Mouse (Mus musculus): ENCODE results near the gene Satb2.
"Not testable (repeated sequence)": the region's sequence is repeated elsewhere in the genome, so short reads cannot be mapped to it uniquely, and the experiment has no call there.

Gene Satb2

DNA sequence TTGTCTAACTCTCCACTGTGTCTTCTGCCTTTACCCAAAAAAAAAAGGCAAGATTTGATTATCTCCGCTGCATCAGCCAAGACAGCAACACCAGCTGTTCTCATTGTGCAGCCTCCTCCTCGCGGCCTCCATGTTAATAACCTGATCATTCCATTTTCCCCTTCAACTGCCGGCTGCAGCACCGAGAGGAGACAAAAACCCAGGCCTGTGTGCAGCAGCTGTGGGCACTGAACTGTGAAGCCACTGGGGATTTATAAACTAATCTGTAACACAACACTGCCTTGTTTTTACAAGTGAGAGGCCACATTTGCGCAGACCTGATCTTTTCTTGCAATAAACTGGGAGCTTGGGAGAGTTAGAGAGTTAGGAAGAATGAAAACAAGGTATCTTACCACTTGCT is 145.1 kb downstream of the Satb2 start:
- DNase-seq (ENCODE audit: low spot score), result peak; percentile 80

DNA sequence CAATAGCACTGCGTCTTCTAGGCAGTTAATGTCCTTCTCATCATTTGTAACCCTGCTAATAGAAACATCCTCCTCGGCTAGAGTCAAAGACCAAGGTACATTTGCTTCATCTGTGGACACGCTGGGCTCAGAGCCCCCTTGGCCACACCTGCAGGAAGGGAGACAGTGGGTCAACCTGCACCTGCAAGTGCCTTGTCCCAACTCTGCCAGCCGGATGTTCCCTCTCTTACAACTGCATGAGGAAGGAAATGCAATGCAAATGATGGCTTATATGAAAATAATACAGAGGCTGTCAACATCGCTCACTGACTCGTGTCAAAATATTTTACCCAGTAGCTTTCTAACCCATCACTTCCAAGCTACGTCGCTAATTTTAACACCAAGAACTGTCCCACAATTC is 145.7 kb downstream of the Satb2 start:
- DNase-seq (ENCODE audit: low spot score), result no peak

DNA sequence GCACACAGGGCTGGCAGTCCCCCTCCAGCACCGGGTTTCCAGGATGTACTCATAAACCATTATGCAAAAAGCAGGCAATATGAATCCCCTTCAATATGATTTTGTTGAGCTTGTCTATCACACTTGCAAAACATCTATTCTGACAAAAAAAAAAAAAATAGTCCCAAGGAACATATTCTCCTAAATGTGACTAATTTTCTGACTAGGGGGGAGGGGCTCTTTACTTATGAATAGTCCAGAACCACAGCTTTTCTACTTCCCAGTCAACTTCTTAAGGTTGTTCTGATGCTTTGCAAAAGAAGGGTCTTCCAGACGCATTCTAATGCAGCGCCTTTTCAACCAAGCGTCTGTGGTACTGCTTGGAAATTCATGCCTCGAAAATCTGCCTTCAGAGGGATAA is 155.7 kb downstream of the Satb2 start:
- DNase-seq (ENCODE audit: low spot score), result no peak

DNA sequence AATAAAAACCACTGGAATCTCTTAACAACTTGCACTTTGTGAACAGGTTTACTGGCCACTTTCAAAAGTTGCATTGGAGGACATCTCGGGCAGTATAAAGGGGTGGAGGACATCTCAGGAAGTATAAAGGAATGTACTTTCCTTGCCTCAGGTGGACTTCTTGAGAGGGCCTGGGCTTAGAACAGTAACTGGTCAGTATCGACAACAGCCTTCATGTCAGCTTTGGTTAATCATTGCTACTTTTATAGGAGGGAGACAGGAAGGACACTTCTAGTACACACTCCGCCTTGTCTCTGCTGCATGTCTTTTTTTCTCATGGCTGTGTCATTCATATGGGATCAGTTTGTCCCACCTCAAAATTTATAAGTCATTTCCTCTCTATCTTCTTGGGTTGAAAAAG is 156.4 kb downstream of the Satb2 start:
- no peak for DNase-seq (ENCODE audit: low spot score)

DNA sequence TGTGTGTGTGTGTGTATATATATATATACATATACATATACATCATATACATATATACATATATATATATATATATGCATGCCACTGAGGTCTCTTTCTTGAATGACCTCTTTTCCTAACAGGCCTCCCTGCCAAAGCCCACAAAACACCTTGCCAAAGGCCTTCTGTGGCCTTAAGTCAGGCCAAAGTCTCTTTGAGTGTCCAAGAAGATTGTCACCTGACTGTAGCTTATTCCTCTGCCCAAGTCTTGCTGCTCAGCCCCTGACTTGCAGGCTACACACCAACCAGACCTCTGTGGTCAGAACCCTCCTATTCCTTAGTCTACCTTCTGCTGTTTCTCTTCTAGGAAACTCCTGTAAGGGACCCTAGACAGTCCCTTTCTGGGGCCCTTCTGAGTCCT is 164.9 kb downstream of the Satb2 start:
- DNase-seq (ENCODE audit: low spot score), result no peak

DNA sequence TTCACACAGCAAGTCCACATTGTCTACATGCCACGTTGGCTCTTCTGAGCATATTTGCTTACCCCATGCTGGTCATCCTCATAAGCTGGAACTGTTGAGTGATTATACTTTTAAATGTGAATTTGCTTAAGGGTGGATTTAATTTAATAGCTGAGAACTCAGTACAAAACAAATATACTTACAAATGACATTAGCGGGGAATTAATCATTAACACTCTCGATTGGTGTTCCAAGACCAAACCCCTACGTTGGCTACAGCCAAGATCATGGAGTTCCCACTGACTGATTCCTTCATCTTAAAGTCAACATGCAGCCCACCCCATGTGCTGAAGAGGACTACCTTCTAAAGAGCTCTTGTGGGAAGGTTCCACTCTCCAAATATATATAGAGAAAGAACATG is 165.5 kb downstream of the Satb2 start:
- no peak for DNase-seq (ENCODE audit: low spot score)

DNA sequence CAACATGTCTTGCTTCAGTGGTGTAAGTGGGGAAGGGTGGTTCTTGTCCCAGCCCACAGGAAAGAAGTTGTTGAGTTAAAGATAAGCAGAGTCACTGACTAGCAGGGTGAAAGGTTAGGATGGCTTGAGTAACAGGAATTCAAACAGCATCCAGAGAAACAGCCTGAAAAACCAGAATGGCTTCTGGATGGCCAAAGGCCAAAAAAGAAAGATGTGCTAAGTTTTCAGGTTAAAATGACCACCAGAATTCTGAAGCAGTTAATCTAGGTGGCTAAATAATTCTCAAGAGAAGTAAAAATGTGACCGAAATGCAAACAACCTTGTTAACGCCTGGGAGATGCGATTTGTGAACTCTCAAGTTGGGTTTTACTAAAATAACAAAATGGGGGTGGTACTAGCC is 167.0 kb downstream of the Satb2 start:
- DNase-seq (ENCODE audit: low spot score), result no peak

DNA sequence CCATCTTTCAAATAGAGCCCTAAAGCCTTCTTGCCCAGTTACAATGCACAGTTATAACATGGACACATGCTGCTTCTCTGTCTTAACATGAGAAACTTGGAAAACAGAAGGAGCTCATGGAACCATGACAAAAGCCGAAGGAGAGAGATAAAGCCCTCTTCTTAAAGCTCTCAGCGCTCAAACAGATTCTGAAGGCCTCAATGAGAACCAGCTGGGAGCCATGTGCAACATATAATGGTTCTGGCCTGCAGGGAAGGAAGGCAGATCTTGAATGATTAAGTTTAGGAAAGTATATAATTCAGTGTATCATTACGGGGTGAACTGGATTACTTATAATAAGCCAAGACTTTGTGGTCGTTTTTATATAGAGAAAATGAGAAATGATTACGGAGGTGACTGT is 172.4 kb downstream of the Satb2 start:
- no peak for DNase-seq (ENCODE audit: low spot score)

DNA sequence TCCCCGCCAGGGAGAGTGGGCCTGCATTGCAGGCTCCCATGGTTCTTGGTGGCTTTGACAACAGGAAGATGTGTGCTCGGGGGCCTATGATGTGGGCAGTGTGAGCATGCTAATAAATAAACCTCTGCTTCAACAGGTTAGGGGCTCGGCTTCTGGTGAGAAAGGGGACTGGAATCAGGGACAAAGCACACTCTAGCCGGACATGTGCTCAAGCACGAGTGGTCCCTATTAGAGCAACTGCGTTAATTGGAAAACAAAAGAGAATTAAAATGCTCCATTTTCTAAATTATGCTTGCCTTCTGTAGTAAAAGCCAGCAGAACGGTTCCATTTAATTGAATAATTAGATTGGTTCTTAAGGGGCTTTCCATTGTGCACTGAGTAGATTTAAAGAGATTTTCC is 177.8 kb downstream of the Satb2 start:
- DNase-seq (ENCODE audit: low spot score), result peak; percentile 32

DNA sequence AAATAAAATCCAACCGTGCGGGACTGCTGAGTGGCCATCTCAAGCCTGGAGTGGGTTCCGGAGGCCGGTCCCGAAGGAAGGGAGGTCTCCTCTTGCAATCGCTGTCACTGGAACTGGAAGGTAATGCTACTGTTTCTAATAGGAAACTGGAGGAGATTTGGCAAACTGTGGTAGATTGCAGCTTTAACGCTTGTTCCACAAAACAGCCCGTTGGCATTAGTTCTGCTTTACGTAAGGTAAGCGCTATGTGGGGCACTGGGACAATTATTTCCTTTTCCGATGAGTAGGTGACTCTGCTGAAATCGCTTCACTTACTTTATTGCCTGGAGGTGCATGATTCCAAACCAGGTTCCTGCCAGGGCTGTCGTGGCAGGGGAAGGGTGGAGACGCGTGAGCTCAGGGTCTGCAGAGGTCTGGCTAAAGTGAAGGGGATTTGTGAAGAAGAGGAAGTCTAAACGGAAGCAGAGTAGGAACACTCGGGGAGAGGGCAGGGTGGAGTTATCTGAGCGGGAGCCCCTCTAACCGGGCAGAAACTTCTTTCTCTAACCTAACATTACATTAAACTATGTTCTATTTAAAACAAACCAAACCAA is 183.3 kb downstream of the Satb2 start:
- DNase-seq (ENCODE audit: low spot score), result no peak

DNA sequence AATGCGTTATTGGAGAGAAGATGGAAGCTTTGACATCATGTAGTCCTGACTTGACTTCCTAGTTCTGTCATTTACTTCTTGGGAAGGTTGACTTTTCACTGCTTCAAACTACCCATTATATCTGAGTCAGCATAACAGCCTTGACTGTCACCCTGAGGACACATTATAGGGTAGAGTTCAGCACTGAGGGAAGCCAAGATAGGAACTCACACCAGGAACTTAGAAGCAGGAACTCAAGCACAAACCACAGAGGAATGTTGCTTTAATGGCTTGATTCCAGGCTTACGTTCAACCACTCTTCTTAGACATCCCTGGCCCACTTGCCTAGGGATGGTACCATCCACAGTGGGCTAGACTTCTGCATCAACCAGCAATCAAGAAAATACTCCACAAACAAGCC is 188.8 kb downstream of the Satb2 start:
- DNase-seq (ENCODE audit: low spot score), result no peak

DNA sequence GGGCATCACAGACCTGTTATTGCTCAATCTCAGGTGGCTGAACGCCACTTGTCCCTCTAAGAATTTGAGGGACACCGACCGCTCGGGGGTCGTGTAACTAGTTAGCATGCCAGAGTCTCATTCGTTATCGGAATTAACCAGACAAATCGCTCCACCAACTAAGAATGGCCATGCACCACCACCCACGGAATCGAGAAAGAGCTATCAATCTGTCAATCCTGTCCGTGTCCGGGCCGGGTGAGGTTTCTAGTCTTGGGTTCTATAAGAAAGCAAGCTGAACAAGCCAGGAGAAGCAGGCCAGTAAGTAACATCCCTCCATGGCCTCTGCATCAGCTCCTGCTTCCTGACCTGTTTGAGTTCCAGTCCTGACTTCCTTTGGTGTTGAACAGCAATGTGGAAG is 196.3 kb downstream of the Satb2 start:
- DNase-seq (ENCODE audit: low spot score), result not testable (repeated sequence)

DNA sequence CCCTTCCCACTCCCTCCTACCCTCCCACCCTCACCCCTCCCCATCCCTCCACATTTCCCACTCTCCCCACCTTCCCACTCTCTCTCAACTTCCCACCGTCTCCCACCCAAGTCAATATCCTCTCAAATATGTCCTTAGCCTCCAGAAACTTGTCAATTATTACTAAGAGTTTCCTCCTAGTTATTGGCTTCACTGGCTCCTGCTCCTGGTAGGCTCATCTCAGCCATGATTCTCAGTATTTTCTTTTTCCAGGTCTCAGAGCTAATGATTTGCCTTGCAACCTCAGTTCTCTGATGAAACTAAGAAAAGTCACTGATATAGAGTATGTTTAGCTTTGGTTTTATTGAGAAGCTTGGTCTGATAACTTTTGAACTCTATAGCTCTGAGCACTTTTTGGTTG is 214.2 kb downstream of the Satb2 start:
- no peak for DNase-seq (ENCODE audit: low spot score)

DNA sequence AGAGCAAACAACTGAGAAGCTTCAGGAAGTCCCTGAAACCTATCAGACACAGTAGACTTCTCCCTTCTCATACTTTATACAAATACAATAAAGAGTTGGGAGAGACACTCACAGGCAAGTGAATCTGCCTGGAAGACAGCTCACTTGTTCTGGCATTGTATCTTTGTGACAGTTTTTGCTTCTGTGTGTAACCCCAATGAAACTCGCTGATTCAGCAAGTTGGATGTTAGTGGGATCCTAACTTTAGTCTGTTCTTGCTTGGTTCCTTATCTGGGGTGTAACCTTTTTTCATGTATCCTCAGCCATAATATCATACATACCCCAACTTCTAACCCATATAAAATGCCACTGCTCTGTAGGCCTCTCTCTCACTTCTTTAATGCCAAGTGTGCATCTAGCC is 216.9 kb downstream of the Satb2 start:
- no peak for DNase-seq (ENCODE audit: low spot score)

DNA sequence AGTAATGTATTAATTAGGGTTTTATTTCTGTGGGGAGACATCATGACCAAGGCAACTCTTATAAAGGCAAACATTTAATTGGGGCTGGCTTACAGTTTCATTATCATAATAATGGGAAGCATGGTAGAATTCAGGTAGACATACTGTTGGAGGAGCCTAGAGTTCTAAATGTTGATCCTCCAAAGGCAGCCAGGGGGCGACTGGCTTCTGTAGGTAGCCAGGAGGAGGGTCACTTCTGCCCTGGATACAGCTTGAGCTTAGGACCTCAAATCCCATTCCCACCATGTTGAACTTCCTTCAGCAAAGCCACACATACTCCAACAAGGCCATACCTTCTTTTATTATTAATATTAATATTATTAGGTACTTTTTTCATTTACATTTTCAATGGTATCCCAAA is 225.2 kb downstream of the Satb2 start:
- no peak for DNase-seq (ENCODE audit: low spot score)

DNA sequence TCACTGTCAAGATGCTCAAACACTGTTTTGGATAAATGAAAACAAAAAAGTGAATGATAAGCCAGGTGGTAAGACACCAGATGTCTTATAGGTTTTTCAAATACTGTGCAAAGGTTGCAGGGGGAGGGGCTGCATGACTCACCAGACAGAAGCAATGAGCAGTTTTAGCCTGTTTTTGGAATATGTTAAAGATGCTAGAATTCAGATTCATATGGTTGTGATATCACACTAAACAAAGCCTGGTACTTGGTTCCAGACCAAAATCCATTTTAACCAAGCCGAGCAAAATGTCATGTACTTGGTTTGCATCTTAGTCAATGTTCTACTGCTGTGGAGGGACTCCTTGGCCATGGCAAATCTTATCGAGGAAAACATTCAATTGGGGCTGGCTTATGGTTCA is 227.8 kb downstream of the Satb2 start:
- DNase-seq (ENCODE audit: low spot score), result no peak

DNA sequence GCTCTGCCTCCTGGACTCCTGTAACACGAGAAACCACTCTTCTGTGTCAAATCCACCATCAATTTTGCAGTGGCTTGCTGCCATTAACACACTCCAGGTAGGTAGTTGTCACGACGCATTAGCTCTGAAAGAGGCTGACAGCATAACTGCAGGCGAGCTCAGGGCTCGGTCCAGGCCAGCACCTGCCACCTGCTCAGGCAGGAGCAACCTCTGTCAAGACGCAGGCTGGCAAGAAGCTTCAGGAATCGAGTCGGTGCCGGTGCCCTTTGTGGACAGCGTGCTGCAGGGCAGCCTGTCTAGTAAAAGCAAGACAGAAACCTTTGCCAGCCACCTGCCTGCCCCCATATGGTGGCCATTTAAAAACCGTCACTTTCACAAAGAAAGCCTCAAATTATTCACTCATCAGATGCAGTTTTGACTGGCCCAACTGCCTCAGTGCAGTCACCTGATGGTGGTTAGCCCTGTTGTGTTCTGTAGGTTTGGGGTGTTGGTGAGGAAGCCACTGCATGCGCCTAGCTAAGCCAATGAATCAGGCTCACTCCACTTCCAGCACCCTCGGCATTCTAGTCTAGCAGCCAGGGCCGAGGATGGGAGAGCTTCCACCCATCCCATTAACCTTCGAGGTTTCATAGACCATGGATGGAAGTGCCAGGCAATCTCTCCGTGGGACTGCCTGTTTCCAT is 228.7 kb downstream of the Satb2 start:
- peak; percentile 16 for DNase-seq (ENCODE audit: low spot score)

DNA sequence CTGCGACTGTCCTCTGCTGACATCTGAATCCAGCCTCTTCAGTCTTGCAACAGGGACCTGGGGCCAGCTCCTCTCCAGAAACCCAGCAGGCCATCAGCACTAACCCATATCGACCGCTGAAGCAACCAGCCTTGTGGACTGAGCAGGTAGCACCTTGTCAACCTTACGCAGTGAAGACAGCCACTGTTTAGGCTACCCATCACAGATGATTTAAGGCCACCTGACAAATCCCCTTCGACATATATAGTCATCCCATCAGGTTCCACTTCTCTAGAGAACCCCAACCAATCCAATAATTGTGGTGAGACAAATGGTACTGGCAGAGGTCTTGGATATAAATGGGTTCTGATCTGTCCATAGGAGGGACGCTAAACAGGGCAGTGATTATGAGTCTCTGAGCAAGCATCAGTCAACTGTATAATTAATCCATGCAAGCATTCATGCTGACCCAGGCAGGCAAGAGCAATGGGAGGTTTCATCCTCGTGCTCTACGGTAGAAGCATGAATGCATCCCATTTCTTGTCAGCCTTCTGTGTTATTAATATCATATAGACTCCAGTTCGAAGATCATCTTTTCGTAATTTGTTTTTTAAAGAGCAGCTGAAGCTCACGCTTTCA is 229.5 kb downstream of the Satb2 start:
- no peak for DNase-seq (ENCODE audit: low spot score)
